Mouse (Mus musculus): ENCODE results near the gene Pdcd1lg2.
A peak's percentile ranks its signal among the peaks of the same experiment; 100 is the strongest.

DNA sequence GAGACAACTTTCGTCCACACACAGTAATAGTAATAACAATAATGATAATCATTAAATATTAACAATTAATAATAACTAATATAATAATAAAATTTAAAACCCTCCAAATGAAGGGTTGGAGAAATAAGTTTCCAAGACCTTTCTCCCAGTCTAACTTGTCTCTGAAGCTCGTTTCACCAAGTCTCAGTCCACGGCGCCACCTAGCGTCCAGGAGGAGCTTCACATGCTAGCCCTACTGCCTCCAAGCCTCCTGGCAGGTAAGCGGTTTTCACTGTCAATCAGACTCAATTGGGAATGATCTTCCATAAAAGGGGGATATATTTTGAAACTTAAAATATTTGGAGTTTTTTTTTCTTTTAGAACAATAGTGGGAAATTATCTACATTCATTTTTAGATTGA is 90.8 kb downstream of the Pdcd1lg2 start:
- TF ChIP-seq EP300 (optimal IDR thresholded peaks at IDR 0.05) (no peak), CTCF (IDR thresholded peaks at IDR 0.05; ENCODE audit: low read depth) (peak; percentile 87)

Data from stomach, postnatal 0 days (tissue).